ENCODE assay signal across 13 mouse cellular contexts in the genomic region with DNA sequence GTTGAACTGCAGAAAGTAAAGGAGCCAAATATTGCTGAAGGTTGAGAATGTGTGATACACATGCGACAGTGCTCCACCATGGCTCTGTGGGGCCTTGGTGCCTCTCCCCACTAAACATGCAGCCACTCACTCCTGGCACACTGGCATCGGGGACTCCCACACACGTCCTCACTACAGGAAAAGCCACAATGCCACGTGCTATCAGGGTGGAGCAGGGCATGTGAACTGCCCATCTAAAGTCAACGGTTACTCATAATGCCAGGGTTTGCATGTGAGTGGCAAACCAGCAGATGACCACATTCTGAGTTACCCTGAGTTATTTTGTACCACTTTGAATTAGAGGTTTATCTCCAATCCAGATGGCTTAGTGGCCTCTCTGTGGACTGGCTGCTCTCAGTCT.
DNase-seq lines count a peak whose midpoint lies in the region; ATAC-seq and TF ChIP-seq lines count a peak whose summit lies in the region.
"Had no signal": no experiment of that assay in that cellular context is flagged by ENCODE, and none has a peak within 500 bp of the region (broad histone marks: within the 10 kb centered on the region; RNA-seq: fewer than 3 reads in every experiment).

No protein-coding gene starts in this region.

- WGBS in stomach, postnatal 0 days = 66% methylated on average over 5 of the region's 5 CpGs
- WGBS in forebrain, embryonic 16.5 days = 86% methylated on average over 5 of the region's 5 CpGs

- H3K4me1 ChIP-seq in stomach, postnatal 0 days (replicated peaks; ENCODE audit: control insufficient read depth, insufficient read depth) = no peaks in the 10 kb centered on the region
- H3K4me1 ChIP-seq in forebrain, embryonic 16.5 days (replicated peaks; ENCODE audit: control insufficient read depth, insufficient read depth, low read length) = no peaks in the 10 kb centered on the region; the same call in 1 of the 2 replicates

- no peak overlapping the region for H3K4me3 ChIP-seq in gastrocnemius, adult 2 months
- H3K4me3 ChIP-seq in stomach, postnatal 0 days (ENCODE audit: low read depth, low read length) = no peak overlapping the region
- no peak overlapping the region for H3K4me3 ChIP-seq in forebrain, embryonic 16.5 days (replicated peaks; ENCODE audit: low read length)
- H3K4me3 ChIP-seq: forebrain, embryonic 13.5 days; hindbrain, embryonic 15.5 days; liver, embryonic 13.5 days had no signal

- peak; percentile 78 for ATAC-seq in stomach, postnatal 0 days (ENCODE audit: low FRiP score, low TSS enrichment)
- ATAC-seq in forebrain, embryonic 16.5 days = no peak
- ATAC-seq: forebrain, embryonic 13.5 days had no signal

- no peaks in the 10 kb centered on the region for H3K9me3 ChIP-seq in stomach, postnatal 0 days (ENCODE audit: control insufficient read depth, low read length)
- H3K9me3 ChIP-seq in forebrain, embryonic 16.5 days (ENCODE audit: control insufficient read depth, low read length) = no peaks in the 10 kb centered on the region
- H3K9me3 ChIP-seq: forebrain, embryonic 13.5 days; hindbrain, embryonic 15.5 days; liver, embryonic 13.5 days had no signal

- TF ChIP-seq CTCF in gastrocnemius, adult 2 months (IDR thresholded peaks at IDR 0.05) = no peak
- no peak for TF ChIP-seq CTCF in stomach, postnatal 0 days (IDR thresholded peaks at IDR 0.05; ENCODE audit: low read depth)

- H3K36me3 ChIP-seq in stomach, postnatal 0 days (ENCODE audit: control insufficient read depth, insufficient read depth, low read length) = no peaks in the 10 kb centered on the region
- no peaks in the 10 kb centered on the region for H3K36me3 ChIP-seq in forebrain, embryonic 16.5 days (ENCODE audit: control insufficient read depth, insufficient read depth)
- H3K36me3 ChIP-seq: hindbrain, embryonic 15.5 days; liver, embryonic 13.5 days had no signal

- no peak for TF ChIP-seq EP300 in stomach, postnatal 0 days (optimal IDR thresholded peaks at IDR 0.05)

- no peak for DNase-seq in gastrocnemius, adult 2 months
- no peak for DNase-seq in gastrocnemius, postnatal 36 days
- DNase-seq in urinary bladder, postnatal 14 days (ENCODE audit: low spot score) = peak; percentile 13
- no peak for DNase-seq in urinary bladder, postnatal 25 days (ENCODE audit: low spot score)
- peak; percentile 54 for DNase-seq in lung, postnatal 25 days (ENCODE audit: low spot score)
- DNase-seq in stomach, postnatal 0 days (ENCODE audit: low spot score) = peak; percentile 41
- no peak for DNase-seq in cerebellum, adult 18-20 months
- DNase-seq: cerebellum, adult 11 months; liver, embryonic 13.5 days had no signal

- no peaks in the 10 kb centered on the region for H3K27me3 ChIP-seq in stomach, postnatal 0 days (ENCODE audit: control insufficient read depth, insufficient read depth, low read length)
- H3K27me3 ChIP-seq in forebrain, embryonic 16.5 days (replicated peaks; ENCODE audit: control insufficient read depth, insufficient read depth, low read length) = no peaks in the 10 kb centered on the region
- H3K27me3 ChIP-seq: forebrain, embryonic 13.5 days; hindbrain, embryonic 15.5 days; liver, embryonic 13.5 days had no signal

- intact Hi-C loops in gastrocnemius, adult 2 months (cut with DNase I) = no loop called here
- intact Hi-C loops in gastrocnemius, postnatal 36 days (cut with DNase I) = loop anchor here (10.0 kb wide), 1 partner anchor 164 kb away; a partner anchor contains a TSS

- H3K27ac ChIP-seq in gastrocnemius, adult 2 months = peak overlapping the region; percentile 59
- no peak overlapping the region for H3K27ac ChIP-seq in stomach, postnatal 0 days (replicated peaks)
- H3K27ac ChIP-seq in forebrain, embryonic 16.5 days (ENCODE audit: low read length) = no peak overlapping the region
- H3K27ac ChIP-seq: forebrain, embryonic 13.5 days; hindbrain, embryonic 15.5 days; kidney, postnatal 0 days; liver, embryonic 13.5 days had no signal

- H3K4me2 ChIP-seq in stomach, postnatal 0 days (replicated peaks; ENCODE audit: low read depth) = no peak overlapping the region
- H3K4me2 ChIP-seq in forebrain, embryonic 16.5 days (ENCODE audit: low read length) = no peak overlapping the region
- H3K4me2 ChIP-seq: forebrain, embryonic 13.5 days; hindbrain, embryonic 15.5 days; liver, embryonic 13.5 days had no signal

- H3K9ac ChIP-seq in stomach, postnatal 0 days (ENCODE audit: low read length) = no peak overlapping the region
- H3K9ac ChIP-seq in forebrain, embryonic 16.5 days (replicated peaks; ENCODE audit: low read depth, low read length) = no peak overlapping the region
- H3K9ac ChIP-seq: forebrain, embryonic 13.5 days; hindbrain, embryonic 15.5 days; liver, embryonic 13.5 days had no signal

Comparison
In these comparisons a context has a peak if more than half of its experiments do, and no peak if none do; other contexts are left out.
1. DNase-seq: peak in urinary bladder, postnatal 14 days (single experiment), lung, postnatal 25 days (single experiment) and stomach, postnatal 0 days (single experiment); none in gastrocnemius, adult 2 months (single experiment), gastrocnemius, postnatal 36 days (0 of 2), urinary bladder, postnatal 25 days (single experiment) and cerebellum, adult 18-20 months (0 of 2).